Mouse (Mus musculus) liver, embryonic 13.5 days (tissue): Measurements from ENCODE around the gene AU022252. TPM values are rescaled to one million over a fixed set of nuclear protein-coding genes. Genes with fewer than 3 reads are reported as not detected.
A peak's percentile ranks its signal among the peaks of the same experiment; 100 is the strongest.

Experiments used
- ATAC-seq: fragments of 200-750 bp; cut with Nextera tagmentation; 2 replicates; pipeline ENCODE4 v1.8.0; 2017; ENCODE audit warnings: low read depth, mild to moderate bottlenecking, moderate number of reproducible peaks, moderate library complexity
- DNase-seq: peaks from one replicate; pipeline ENCODE4 v3.0.0; 2022
- H3K27ac ChIP-seq: fragments of 300-500 bp; sonication (generic); 2 replicates; pipeline ENCODE4 v1.5.1; 2015; ENCODE audit warnings: moderate library complexity, mild to moderate bottlenecking, inconsistent platforms
- H3K27me3 ChIP-seq: fragments of 300-500 bp; sonication (generic); 2 replicates; pipeline ENCODE4 v1.6.1; 2015; ENCODE audit warnings: mild to moderate bottlenecking, inconsistent platforms
- H3K36me3 ChIP-seq: fragments of 300-500 bp; sonication (generic); 2 replicates; pipeline ENCODE4 v1.6.1; 2015; ENCODE audit warnings: mild to moderate bottlenecking, inconsistent platforms
- H3K4me1 ChIP-seq: fragments of 300-500 bp; sonication (generic); replicated peaks from 2 replicates; pipeline ENCODE4 v1.6.1; 2015; ENCODE audit warnings: inconsistent platforms
- H3K4me2 ChIP-seq: fragments of 300-500 bp; sonication (generic); 2 replicates; pipeline ENCODE4 v1.6.1; 2015; ENCODE audit warnings: inconsistent platforms, mild to moderate bottlenecking, moderate library complexity
- H3K4me3 ChIP-seq: fragments of 300-500 bp; sonication (generic); replicated peaks from 2 replicates; pipeline ENCODE4 v1.5.1; 2015; ENCODE audit warnings: mild to moderate bottlenecking, inconsistent platforms
- H3K9ac ChIP-seq: fragments of 300-500 bp; sonication (generic); 2 replicates; pipeline ENCODE4 v1.6.1; 2015; ENCODE audit warnings: mild to moderate bottlenecking, inconsistent platforms
- H3K9me3 ChIP-seq: fragments of 300-500 bp; sonication (generic); replicated peaks from 2 replicates; pipeline ENCODE4 v1.6.1; 2016; ENCODE audit warnings: inconsistent platforms
- WGBS: fragments of 180-500 bp; shearing (Covaris S2); methylation state at CpG from one replicate; pipeline ENCODE4 v1.1.7; 2015; ENCODE audit not compliant: insufficient replicate concordance; 5-methylcytosine and 5-hydroxymethylcytosine counted together
- polyA plus RNA-seq: library from polyadenylated mRNA; unstranded; fragments of >200 nt; fragmentation: Nextera tagmentation; extraction: Ambion mirVana; gene quantifications from 2 replicates; pipeline ENCODE4 v1.2.1, GENCODE M21; 2015

The AU022252 gene
- polyA plus RNA-seq, 1 experiment from 2014 or later: 16.1 TPM

DNA sequence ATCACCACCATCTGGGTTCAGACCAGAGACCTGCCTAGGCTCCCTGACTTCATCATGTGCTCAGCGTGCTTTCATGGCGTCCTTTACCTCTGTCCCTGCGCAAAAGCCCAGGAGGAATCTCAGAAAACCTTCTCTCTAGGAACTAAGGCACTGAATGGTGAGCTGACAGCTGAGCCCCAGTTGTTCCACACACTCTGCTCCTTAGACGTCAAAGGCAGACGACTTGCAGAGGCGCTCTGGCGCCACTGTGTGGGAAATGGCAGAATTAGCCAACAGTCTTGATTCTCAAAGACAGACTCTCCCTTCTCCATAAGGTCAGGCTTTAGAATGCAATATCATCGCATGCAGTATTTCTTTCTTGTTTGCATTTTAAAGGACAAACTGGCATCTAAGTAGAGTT, 27.8 kb downstream of the AU022252 start:
- peaks cover 9% of the 10 kb centered on the region for H3K4me1 ChIP-seq
- H3K4me3 ChIP-seq: no peak overlapping the region
- no peak overlapping the region for H3K9ac ChIP-seq
- WGBS: 17% methylated on average over 8 of the region's 8 CpGs
- peaks cover 4% of the 10 kb centered on the region; the same call in 1 of the 2 replicates for H3K27me3 ChIP-seq
- ATAC-seq (peak; percentile 73), DNase-seq (peak; percentile 61)
- no peaks in the 10 kb centered on the region for H3K9me3 ChIP-seq
- no peak overlapping the region for H3K4me2 ChIP-seq
- H3K36me3 ChIP-seq: peaks cover 17% of the 10 kb centered on the region
- no peak overlapping the region for H3K27ac ChIP-seq

DNA sequence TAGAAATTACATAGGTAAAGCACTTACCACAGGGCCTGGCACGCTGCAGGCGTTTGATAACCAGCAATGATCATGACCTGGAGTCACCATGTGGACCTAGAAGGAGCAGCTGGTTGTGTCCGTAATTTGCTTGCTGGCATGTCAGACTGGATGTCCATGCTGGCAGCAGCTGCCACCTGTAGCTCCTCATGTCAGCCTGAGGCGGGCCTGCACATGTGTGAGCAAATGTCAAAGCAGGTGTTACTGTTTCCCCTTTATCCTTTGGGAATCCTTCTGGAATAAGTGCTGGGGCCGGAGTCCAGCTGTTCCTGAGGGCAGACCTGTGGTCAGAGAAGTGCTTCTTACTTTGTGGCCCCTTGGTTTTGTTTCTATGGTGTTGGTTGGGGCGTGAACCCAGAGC, 34.4 kb downstream of the AU022252 start:
- H3K9ac ChIP-seq: peak overlapping the region; percentile 99
- peak overlapping the region; percentile 70 for H3K27ac ChIP-seq
- WGBS: 67% methylated on average over 6 of the region's 6 CpGs
- no peaks in the 10 kb centered on the region for H3K9me3 ChIP-seq
- peak overlapping the region; percentile 16; the same call in 1 of the 2 replicates for H3K4me3 ChIP-seq
- H3K27me3 ChIP-seq: no peaks in the 10 kb centered on the region
- H3K4me1 ChIP-seq: peaks cover 64% of the 10 kb centered on the region
- DNase-seq (no peak), ATAC-seq (no peak)
- H3K36me3 ChIP-seq: peaks cover 30% of the 10 kb centered on the region
- H3K4me2 ChIP-seq: peak overlapping the region; percentile 77

DNA sequence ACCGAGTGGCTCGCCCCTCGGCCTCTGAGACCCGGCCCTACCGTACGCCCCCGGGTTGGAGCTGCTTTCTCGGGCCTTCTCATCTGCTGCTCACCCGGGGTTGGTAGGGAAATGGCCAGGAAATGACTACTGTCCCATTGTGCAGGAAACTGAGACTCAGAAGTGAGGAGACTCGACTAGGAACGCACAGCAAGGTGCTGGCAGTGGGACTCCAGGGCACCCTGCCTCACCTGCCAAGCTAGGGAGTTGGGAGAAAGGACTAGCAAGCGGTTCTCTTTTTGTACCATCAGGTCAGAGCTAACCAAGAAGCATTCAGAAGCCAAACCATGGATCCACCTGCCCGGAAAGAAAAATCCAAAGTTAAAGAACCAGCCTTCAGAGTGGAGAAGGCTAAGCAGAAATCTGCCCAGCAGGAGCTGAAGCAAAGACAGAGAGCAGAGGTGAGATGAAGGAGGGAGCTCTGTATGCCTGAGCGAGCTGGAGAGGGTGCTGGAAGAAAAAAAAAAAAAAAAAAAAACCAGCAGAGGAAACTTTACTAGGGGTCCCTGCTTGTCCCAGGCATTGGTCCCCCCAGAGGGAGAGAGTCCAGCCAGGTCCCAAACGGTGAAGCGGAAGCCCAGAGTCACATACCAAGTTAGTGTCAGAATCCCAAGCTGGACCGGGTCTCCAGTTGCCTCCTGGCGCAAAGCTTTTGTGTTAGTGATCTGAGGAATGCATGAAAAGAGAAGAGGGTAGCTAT, 36.8 kb downstream of the AU022252 start:
- peaks cover 15% of the 10 kb centered on the region for H3K36me3 ChIP-seq
- DNase-seq: no peak
- peak overlapping the region; percentile 99 for H3K9ac ChIP-seq
- peaks cover 87% of the 10 kb centered on the region for H3K4me1 ChIP-seq
- peak overlapping the region; percentile 99 for H3K27ac ChIP-seq
- H3K27me3 ChIP-seq: no peaks in the 10 kb centered on the region
- no peaks in the 10 kb centered on the region for H3K9me3 ChIP-seq
- peak; percentile 49 for ATAC-seq
- 14% methylated on average over 18 of the region's 18 CpGs for WGBS
- H3K4me2 ChIP-seq: peak overlapping the region; percentile 77
- peak overlapping the region; percentile 98 for H3K4me3 ChIP-seq

DNA sequence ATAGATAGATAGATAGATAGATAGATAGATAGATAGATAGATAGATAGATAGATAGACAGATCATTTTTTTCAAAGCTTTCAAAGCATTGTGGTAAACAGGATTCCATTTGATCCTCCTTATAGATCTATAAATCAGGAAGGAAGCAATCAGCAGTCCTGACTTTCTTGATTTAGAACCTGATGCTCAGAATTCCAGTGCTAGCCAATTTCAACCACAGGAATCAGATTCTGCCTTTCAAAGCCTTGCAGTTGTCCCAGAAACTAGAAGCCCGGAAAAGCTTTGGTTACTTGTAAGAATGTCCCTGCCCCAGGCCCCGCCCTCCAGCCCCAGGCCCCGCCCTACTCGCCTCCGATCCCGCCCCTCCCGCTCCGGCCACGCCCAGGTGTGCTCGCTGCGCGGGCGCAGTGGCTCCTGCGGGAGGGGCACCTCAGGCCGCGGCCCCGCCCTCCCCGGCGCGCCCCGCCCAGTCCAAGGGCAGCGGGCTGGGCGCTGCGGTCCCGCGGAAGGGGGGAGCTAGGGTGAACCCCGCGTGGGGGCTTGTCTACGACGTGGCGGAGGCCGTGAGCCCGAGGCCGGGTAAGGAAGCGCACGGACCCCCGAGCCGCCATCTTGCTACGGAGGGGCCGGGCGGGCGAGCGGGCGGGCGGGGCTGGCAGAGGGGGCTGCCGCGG, 37.5 kb downstream of the AU022252 start, which contains the start of gene Svbp:
Svbp (plus strand) TSS at position 398 of the 673 bp plus-strand sequence.
- DNase-seq (peak; percentile 80), ATAC-seq (peak; percentile 84)
- peak within 1 kb of the TSS; percentile 99 for H3K9ac ChIP-seq
- peaks cover 13% of the 10 kb centered on the region for H3K36me3 ChIP-seq
- peaks cover 88% of the 10 kb centered on the region for H3K4me1 ChIP-seq
- under 1% methylated on average over 47 of the region's 47 CpGs for WGBS
- H3K4me2 ChIP-seq: peak within 1 kb of the TSS; percentile 77
- H3K27ac ChIP-seq: peak within 1 kb of the TSS; percentile 99
- no peaks in the 10 kb centered on the region for H3K9me3 ChIP-seq
- H3K4me3 ChIP-seq: peak within 1 kb of the TSS; percentile 98
- H3K27me3 ChIP-seq: no peaks in the 10 kb centered on the region

DNA sequence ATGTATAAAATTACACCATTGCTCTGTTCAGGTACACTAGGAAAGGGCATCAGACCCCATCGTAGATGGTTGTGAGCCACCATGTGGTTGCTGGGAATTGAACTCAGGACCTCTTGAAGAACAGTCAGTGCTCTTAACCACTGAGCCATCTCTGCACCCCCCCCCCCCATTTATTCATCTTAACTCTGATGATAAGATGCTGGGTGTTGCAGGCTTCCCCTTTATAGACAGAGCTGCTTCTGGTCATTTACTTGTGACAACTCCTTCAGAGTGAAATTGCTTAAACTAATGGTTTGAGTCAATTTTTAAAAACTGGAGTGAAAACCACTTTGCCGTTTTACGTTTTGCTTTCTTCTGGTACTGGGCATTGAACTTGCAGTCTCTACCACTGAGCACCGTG, 39.8 kb downstream of the AU022252 start:
- Histone ChIP-seq H3K4me1 (peaks cover 70% of the 10 kb centered on the region), H3K27ac (peak overlapping the region; percentile 99)

DNA sequence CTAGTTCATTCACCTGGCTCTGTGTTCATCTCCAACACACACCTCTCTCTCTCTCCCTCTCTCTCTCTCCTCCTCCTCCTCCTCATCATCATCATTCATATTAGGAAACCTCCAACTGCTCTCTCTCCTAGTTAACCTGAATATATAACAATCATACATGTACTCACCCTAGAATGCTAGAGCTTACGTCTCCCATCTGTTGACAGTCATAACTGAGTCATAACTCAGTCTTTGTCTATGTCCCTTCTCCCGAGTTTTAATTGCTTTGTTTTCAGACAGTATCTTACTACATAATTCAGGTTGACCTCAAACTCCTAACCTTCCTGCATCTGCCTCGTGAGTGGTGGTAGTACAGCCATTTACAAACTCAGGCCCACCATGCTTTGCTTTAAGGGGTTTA, 41.2 kb downstream of the AU022252 start:
- Histone ChIP-seq H3K4me3 (peak overlapping the region; percentile 77), H3K36me3 (peaks cover 26% of the 10 kb centered on the region), H3K27me3 (no peaks in the 10 kb centered on the region), H3K9me3 (no peaks in the 10 kb centered on the region), H3K9ac (peak overlapping the region; percentile 91), H3K4me1 (peaks cover 69% of the 10 kb centered on the region), H3K27ac (peak overlapping the region; percentile 99), H3K4me2 (peak overlapping the region; percentile 78)
- ATAC-seq: no peak
- WGBS: 46% methylated on average over 3 of the region's 3 CpGs
- no peak for DNase-seq

More for the DNA sequence above, 39.8 kb downstream of the AU022252 start:
- ATAC-seq: no peak
- Histone ChIP-seq H3K36me3 (peaks cover 19% of the 10 kb centered on the region), H3K4me3 (no peak overlapping the region), H3K9ac (peak overlapping the region; percentile 19), H3K4me2 (no peak overlapping the region), H3K27me3 (no peaks in the 10 kb centered on the region), H3K9me3 (no peaks in the 10 kb centered on the region)
- DNase-seq: no peak
- WGBS: 85% methylated on average over 4 of the region's 4 CpGs

DNA sequence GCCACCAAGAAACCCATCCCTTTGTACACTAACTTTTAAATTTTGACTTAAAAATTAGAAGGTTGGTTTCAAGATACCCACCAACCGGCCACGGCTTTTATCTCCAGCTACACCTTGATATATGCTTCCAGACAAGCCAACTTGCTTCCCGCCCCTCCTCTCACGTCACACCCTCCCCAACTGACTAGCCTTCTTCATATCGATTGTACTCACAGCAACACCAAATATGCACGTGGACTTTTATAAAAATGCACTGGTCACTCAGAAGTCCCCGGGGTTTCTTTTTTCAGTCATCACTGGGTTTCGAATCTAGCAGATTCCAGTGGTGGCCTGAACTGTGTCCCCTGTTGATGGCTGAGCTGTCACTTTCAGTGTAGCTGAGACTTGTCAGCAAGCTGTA, 41.9 kb downstream of the AU022252 start:
- Histone ChIP-seq H3K9ac (peak overlapping the region; percentile 91), H3K27ac (peak overlapping the region; percentile 99), H3K4me2 (peak overlapping the region; percentile 78), H3K9me3 (no peaks in the 10 kb centered on the region), H3K27me3 (no peaks in the 10 kb centered on the region), H3K36me3 (peaks cover 33% of the 10 kb centered on the region), H3K4me1 (peaks cover 69% of the 10 kb centered on the region), H3K4me3 (peak overlapping the region; percentile 77)
- WGBS: 21% methylated on average over 8 of the region's 8 CpGs
- DNase-seq: peak; percentile 77
- peak; percentile 66 for ATAC-seq

DNA sequence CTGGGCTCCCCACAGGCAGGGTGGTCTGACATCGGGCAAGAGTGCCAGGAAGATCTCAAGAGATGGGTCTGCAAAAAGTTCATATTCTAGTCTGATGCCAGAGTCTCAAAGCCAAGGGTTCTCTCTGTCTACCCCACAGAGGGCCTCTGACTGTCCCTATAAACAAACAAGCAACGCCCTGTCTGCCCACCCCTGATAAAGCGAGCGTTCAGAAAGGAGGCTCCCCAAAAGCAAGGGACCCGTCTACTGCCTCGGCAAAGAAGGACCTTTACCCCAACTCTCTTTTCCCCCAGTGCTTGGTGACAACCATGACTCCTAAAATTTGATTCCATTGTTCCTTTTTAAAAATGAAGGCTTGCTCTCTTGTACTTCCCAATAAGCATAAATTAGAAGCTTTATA, 42.6 kb downstream of the AU022252 start, which contains the start of gene Ermap:
Ermap (minus strand) TSS at position 148 of the 400 bp plus-strand sequence.
- no peaks in the 10 kb centered on the region for H3K9me3 ChIP-seq
- WGBS: 11% methylated on average over 6 of the region's 6 CpGs
- peak within 1 kb of the TSS; percentile 91 for H3K9ac ChIP-seq
- H3K4me1 ChIP-seq: peaks cover 73% of the 10 kb centered on the region
- peak; percentile 87 for DNase-seq
- H3K27me3 ChIP-seq: no peaks in the 10 kb centered on the region
- ATAC-seq: peak; percentile 92
- H3K27ac ChIP-seq: peak within 1 kb of the TSS; percentile 99
- H3K4me2 ChIP-seq: peak within 1 kb of the TSS; percentile 88
- peak within 1 kb of the TSS; percentile 77 for H3K4me3 ChIP-seq
- peaks cover 40% of the 10 kb centered on the region for H3K36me3 ChIP-seq

DNA sequence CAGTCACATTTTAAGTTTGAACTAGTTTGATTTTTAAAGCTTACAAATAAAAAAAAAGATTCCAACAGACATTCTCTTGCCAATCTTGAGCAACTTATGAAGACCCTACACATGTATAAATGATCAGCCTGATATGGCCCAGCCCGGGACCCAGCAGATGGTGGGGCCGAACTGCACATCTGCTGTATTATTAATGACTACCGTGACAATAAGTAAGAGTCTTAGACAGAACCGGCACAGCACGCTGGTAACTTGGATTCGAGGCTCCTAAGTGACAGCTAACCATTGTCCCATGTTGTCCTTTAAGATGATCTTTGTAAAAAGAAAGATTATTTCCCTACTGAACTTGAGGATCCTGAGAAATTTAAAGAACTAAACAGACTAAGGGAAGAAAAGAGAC, 43.1 kb downstream of the AU022252 start:
- no peaks in the 10 kb centered on the region for H3K27me3 ChIP-seq
- H3K4me3 ChIP-seq: peak overlapping the region; percentile 77
- peaks cover 73% of the 10 kb centered on the region for H3K4me1 ChIP-seq
- DNase-seq (no peak), ATAC-seq (no peak)
- H3K9me3 ChIP-seq: no peaks in the 10 kb centered on the region
- peak overlapping the region; percentile 91 for H3K9ac ChIP-seq
- 14% methylated on average over 6 of the region's 6 CpGs for WGBS
- H3K36me3 ChIP-seq: peaks cover 45% of the 10 kb centered on the region
- peak overlapping the region; percentile 99 for H3K27ac ChIP-seq
- H3K4me2 ChIP-seq: peak overlapping the region; percentile 78

DNA sequence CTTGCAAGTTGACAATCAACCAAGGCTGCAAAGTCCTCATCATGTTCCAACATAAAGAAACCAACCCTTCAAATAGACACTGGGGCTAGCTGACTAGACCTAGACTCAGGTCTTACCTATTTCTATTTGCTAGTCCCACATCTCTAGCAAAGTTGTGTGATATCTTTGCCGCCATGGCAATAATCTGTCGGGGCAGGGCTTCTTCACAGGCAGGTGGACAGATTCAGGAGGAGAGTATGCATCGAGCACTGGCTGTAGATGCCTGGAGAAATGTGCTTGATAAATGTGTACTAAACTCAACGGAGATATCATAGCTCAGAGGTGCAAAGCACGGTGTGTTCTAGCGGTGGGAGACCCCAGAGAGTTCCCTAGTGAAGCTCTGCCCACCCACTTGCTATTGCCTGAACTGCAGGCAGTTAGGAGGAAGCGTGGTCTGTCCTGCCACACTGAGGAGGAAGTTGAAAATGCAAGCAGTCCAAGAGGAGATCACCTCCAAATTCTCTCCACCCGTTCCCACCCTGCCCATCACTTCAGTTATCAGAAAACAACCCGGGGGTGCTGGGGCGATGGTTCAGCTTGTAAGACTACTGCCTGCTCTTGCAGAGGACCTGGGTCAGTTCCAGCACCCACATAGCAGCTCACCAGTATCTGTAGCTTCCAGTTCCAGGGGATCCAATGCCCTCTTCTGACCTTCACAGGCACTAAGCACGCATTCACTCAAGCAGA, 44.3 kb downstream of the AU022252 start:
- ATAC-seq: peak; percentile 63
- Histone ChIP-seq H3K4me2 (peak overlapping the region; percentile 88), H3K4me3 (peak overlapping the region; percentile 77), H3K9me3 (no peaks in the 10 kb centered on the region), H3K27me3 (no peaks in the 10 kb centered on the region), H3K9ac (peak overlapping the region; percentile 91), H3K27ac (peak overlapping the region; percentile 96), H3K4me1 (peaks cover 71% of the 10 kb centered on the region), H3K36me3 (peaks cover 57% of the 10 kb centered on the region)
- 10% methylated on average over 11 of the region's 11 CpGs for WGBS
- peak; percentile 72 for DNase-seq

DNA sequence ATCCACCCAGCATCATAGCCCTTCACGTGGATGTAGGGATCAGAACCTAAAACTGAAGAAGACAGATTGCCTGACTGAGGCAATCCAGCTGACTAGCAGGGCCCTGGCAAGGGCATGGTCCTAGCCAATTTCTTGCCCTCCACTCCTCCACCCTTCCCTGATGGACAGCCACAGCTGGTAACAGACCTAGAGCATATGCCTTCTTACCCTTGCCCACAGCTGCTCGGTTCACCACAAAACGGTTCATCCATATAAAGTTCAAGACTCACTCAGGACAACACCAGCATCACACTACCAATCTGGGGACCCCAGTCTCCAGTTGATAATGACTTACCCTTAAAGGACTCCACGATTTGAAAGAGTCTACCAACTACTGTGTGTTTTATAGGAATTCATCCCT, 46.7 kb downstream of the AU022252 start:
- Histone ChIP-seq H3K4me2 (peak overlapping the region; percentile 88), H3K36me3 (peaks cover 81% of the 10 kb centered on the region), H3K27ac (peak overlapping the region; percentile 47), H3K9ac (peak overlapping the region; percentile 53), H3K4me3 (peak overlapping the region; percentile 77), H3K27me3 (no peaks in the 10 kb centered on the region), H3K9me3 (no peaks in the 10 kb centered on the region), H3K4me1 (peaks cover 69% of the 10 kb centered on the region)
- WGBS: 74% methylated on average over 4 of the region's 4 CpGs
- DNase-seq (no peak), ATAC-seq (no peak)
